Mouse (Mus musculus): ENCODE results near the gene Mgat5b.

The Mgat5b gene

GRCm38 (mm10) chr11:117035661-117036336 lies 117.1 kb downstream of the Mgat5b start:
- DNase-seq = no peak
